Mouse (Mus musculus) ES-Bruce4 (cell line): ENCODE data around the gene Olfr1350.

Experiments
- CTCF ChIP-seq: IDR thresholded peaks from one replicate; pipeline ENCODE4 v1.8.1; 2011; ENCODE audit warnings: low read depth, low read length
- EP300 ChIP-seq: IDR thresholded peaks from 2 replicates; pipeline ENCODE4 v1.6.1; 2011; ENCODE audit warnings: low read depth, low read length; ENCODE audit not compliant: insufficient read depth
- POLR2A ChIP-seq: IDR thresholded peaks from one replicate; pipeline ENCODE4 v1.8.1; 2011; ENCODE audit warnings: low read length; ENCODE audit not compliant: insufficient read depth

DNA sequence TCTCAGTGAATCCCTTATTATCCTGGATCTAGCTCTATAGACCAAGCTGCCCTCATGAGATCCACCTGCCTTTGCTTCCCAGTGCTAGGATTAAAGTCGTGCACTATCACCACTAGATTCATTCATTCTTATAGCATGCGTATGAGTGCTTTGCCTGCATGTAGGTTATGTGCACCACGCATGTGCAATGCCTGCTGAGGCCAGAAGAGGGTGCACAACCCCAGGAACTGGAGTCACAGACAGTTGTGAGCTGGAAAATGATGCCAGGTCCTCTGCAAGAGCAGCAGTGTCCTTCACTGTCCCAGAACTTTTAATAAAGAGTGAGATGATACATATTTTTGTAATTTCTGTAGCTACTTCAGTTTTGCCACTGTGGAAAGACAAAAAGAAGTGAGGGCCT is 39.6 kb upstream of the Olfr1350 start:
- TF ChIP-seq EP300 (no peak), CTCF (peak; percentile 64), POLR2A (no peak)
